Mouse (Mus musculus) neural tube, embryonic 11.5 days (tissue): Measurements from ENCODE around the gene Dync2li1. TPM values are rescaled to one million over a fixed set of nuclear protein-coding genes. Genes with fewer than 3 reads are reported as not detected.

Source experiments
- ATAC-seq: fragments of 200-750 bp; cut with Nextera tagmentation; 2 replicates; pipeline ENCODE4 v1.8.0; 2017; ENCODE audit warnings: moderate number of reproducible peaks, mild to moderate bottlenecking, moderate TSS enrichment, moderate library complexity; ENCODE audit not compliant: insufficient read depth, low FRiP score, low TSS enrichment
- DNase-seq: peaks from one replicate; pipeline ENCODE4 v3.0.0-alpha.2; 2015; ENCODE audit warnings: low spot score
- H3K27ac ChIP-seq: fragments of 300-500 bp; sonication (generic); 2 replicates; pipeline ENCODE4 v1.5.1; 2014; ENCODE audit warnings: low read depth, mild to moderate bottlenecking, low read length
- H3K27me3 ChIP-seq: fragments of 300-500 bp; sonication (generic); 2 replicates; pipeline ENCODE4 v1.6.1; 2014; ENCODE audit warnings: mild to moderate bottlenecking, low read length, mixed read lengths; ENCODE audit not compliant: control insufficient read depth, insufficient read depth
- H3K36me3 ChIP-seq: fragments of 300-500 bp; sonication (generic); 2 replicates; pipeline ENCODE4 v1.6.1; 2014; ENCODE audit warnings: mild to moderate bottlenecking, low read length, moderate library complexity, mixed read lengths; ENCODE audit not compliant: control insufficient read depth, insufficient read depth
- H3K4me1 ChIP-seq: fragments of 300-500 bp; sonication (generic); 2 replicates; pipeline ENCODE4 v1.6.1; 2014; ENCODE audit warnings: low read length, mixed read lengths; ENCODE audit not compliant: control insufficient read depth, insufficient read depth
- H3K4me2 ChIP-seq: fragments of 300-500 bp; sonication (generic); 2 replicates; pipeline ENCODE4 v1.6.1; 2014; ENCODE audit warnings: low read depth, mild to moderate bottlenecking, moderate library complexity
- H3K4me3 ChIP-seq: fragments of 300-500 bp; sonication (generic); 2 replicates; pipeline ENCODE4 v1.5.1; 2014; ENCODE audit warnings: low read depth, low read length
- H3K9ac ChIP-seq: fragments of 300-500 bp; sonication (generic); 2 replicates; pipeline ENCODE4 v1.6.1; 2014; ENCODE audit warnings: mild to moderate bottlenecking, low read length
- H3K9me3 ChIP-seq: fragments of 300-500 bp; sonication (generic); 2 replicates; pipeline ENCODE4 v1.6.1; 2016; ENCODE audit warnings: low read length; ENCODE audit not compliant: control insufficient read depth
- WGBS: fragments of 180-500 bp; shearing (Covaris S2); extraction: QIAGEN DNeasy Blood & Tissue Kit; methylation state at CpG from one replicate; pipeline ENCODE4 v1.1.7; 2014; 5-methylcytosine and 5-hydroxymethylcytosine counted together
- polyA plus RNA-seq: library from polyadenylated mRNA; unstranded; fragments of >200 nt; fragmentation: Nextera tagmentation; extraction: Ambion mirVana; gene quantifications from 2 replicates; pipeline ENCODE4 v1.2.1, GENCODE M21; 2014

Gene Dync2li1
- polyA plus RNA-seq, 1 experiment from 2014 or later = 29.6 TPM

DNA sequence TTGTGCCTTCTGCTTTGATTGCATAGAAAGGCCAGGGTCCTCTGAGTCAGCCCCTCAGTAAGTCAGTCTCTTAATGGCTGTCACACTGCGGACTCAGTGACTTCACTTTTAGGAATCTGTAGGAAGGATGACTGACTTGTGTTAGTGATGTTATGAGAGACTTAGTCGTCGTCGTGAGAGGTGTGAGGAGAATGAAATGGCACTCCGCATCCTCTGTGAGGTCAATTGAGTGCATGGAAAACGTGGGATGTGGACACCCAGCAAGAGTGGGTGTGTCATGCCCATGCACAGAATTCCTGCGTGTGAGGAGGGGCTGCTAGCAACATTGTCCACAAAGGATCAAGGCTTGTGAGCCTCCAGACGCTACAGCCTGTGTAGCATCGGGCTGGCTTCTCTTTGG, 2.3 kb downstream of the Dync2li1 start:
- DNase-seq (no peak), ATAC-seq (no peak)

DNA sequence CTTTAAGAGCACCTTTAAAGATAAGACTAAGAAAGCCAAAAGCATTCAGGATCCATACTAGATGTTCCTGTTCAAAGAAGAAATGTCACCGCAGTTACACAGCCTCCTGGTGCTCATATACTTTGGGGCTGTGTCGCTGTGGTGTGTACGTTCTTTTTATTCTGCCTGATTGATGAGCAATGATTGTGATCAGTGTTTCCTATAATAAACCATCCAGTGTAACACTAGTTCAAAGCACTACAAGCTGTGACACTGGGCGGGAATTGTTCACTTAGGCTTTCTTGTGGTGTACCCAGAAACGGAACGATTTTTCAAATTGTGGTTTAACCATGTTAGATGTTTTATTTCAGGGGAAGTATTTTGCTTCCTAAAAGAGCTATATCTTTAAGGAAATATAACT, 5.5 kb downstream of the Dync2li1 start:
- Histone ChIP-seq H3K27me3 (no peaks in the 10 kb centered on the region), H3K9ac (no peak overlapping the region), H3K4me3 (no peak overlapping the region), H3K27ac (no peak overlapping the region), H3K4me1 (peaks cover 2% of the 10 kb centered on the region), H3K9me3 (no peaks in the 10 kb centered on the region), H3K36me3 (no peaks in the 10 kb centered on the region), H3K4me2 (no peak overlapping the region)
- WGBS = 86% methylated on average over 6 of the region's 6 CpGs
- ATAC-seq (no peak), DNase-seq (no peak)

More for the DNA sequence above, 2.3 kb downstream of the Dync2li1 start:
- Histone ChIP-seq H3K4me3 (no peak overlapping the region), H3K4me2 (no peak overlapping the region), H3K27ac (no peak overlapping the region), H3K4me1 (peaks cover 4% of the 10 kb centered on the region), H3K27me3 (no peaks in the 10 kb centered on the region), H3K9ac (no peak overlapping the region), H3K9me3 (no peaks in the 10 kb centered on the region), H3K36me3 (no peaks in the 10 kb centered on the region)
- WGBS = 89% methylated on average over 9 of the region's 9 CpGs

DNA sequence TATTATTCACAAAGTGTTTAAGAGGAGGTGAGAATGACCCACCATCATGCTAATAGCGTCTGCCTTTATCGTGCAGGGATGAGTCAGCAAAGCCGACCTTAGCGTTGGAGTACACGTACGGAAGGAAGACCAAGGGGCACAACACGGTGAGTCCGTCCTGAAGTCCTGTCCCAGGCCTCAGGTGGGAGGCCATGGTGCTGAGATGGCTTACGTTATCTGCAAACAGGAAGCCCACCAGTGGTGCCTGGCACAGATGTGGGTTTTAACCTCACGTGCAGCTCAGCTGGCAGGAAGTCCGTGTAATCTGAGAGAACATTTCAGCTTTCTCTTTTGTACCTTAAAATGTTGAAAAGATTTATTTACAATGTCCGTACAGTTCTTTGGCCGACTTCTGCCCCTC, 7.1 kb downstream of the Dync2li1 start:
- Histone ChIP-seq H3K27me3 (no peaks in the 10 kb centered on the region), H3K4me2 (no peak overlapping the region), H3K36me3 (no peaks in the 10 kb centered on the region), H3K4me1 (no peaks in the 10 kb centered on the region), H3K4me3 (no peak overlapping the region), H3K27ac (no peak overlapping the region), H3K9me3 (no peaks in the 10 kb centered on the region), H3K9ac (no peak overlapping the region)
- WGBS = 80% methylated on average over 13 of the region's 13 CpGs
- ATAC-seq (no peak), DNase-seq (no peak)

DNA sequence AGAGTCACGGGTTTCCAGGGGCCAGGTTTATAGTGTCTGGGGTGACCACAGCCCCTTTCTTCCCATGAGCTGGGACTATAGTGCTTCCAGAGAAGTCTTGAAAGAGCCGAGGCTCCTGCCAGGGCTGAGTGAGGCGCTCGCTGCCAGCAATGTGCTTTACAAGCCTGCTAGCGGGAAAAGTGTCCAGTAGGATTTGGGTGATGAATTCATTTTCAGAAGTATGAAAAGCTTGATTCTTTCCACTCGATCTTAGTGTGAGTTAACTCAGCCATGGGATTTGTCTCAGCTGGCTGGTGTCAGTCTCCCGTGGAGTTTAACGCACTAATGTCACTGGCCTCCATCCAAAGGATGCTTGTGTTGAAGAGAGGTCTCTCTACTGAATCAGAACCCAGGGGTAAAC, 10.0 kb downstream of the Dync2li1 start:
- Histone ChIP-seq H3K9ac (no peak overlapping the region), H3K36me3 (no peaks in the 10 kb centered on the region), H3K9me3 (no peaks in the 10 kb centered on the region), H3K4me3 (no peak overlapping the region), H3K4me2 (no peak overlapping the region), H3K4me1 (no peaks in the 10 kb centered on the region), H3K27me3 (no peaks in the 10 kb centered on the region), H3K27ac (no peak overlapping the region)
- DNase-seq (no peak), ATAC-seq (no peak)
- 63% methylated on average over 8 of the region's 8 CpGs for WGBS

DNA sequence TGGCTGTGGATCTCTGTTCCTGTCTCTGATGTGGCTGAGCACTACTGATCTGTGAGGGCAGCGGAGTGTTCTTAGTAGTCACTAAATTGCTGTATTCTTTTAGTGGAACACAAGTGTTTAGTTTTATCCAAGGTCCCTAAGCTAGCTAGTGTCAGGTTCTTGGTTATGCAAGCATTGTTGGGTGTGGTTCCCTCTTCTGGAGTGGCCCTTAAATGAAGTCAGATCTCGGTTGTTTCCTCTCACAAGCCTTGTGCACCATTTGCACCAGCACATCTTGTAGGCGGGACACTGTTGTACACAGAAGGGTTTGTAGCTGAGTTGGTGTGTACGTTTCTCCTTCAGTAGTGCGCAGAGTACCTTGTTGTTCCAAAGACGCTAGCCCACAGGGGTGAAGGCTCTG, 11.7 kb downstream of the Dync2li1 start:
- Histone ChIP-seq H3K27ac (no peak overlapping the region), H3K4me3 (no peak overlapping the region), H3K9ac (no peak overlapping the region), H3K4me1 (no peaks in the 10 kb centered on the region; the same call in 1 of the 2 replicates), H3K36me3 (no peaks in the 10 kb centered on the region), H3K4me2 (no peak overlapping the region), H3K9me3 (no peaks in the 10 kb centered on the region), H3K27me3 (no peaks in the 10 kb centered on the region)
- DNase-seq = no peak
- no peak for ATAC-seq
- WGBS = 92% methylated on average over 6 of the region's 6 CpGs

DNA sequence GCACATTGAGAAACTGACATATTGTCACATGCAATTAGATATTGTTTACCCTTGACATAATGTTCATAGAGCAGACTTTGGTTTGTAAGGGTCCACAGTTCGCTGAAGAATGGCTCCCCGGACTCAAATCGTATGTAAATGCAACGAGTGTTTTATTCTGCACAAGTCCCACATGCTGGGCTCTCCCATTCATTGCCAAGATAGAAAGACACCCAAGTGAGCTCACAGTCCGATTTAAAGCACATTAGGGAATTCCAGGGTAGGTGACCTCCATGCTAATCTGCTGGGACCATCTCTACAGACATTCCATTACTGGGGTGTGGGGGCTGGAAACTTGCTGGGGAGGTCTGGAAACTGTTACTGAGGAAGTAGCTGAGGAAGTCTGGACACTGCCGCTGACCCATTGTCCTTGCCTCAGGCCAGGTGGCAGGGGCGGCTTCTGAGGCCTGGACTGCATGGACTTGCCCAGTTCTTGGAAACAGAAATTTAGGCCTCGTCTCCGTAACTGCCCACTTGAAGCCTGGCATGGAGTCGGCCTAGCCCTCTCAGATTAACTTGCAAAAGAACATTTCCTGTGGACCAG, 13.6 kb downstream of the Dync2li1 start:
- Histone ChIP-seq H3K4me1 (peaks cover 3% of the 10 kb centered on the region; the same call in 1 of the 2 replicates), H3K4me2 (no peak overlapping the region), H3K27ac (no peak overlapping the region), H3K4me3 (no peak overlapping the region), H3K9me3 (no peaks in the 10 kb centered on the region), H3K27me3 (no peaks in the 10 kb centered on the region), H3K9ac (no peak overlapping the region), H3K36me3 (no peaks in the 10 kb centered on the region)
- DNase-seq = no peak
- no peak for ATAC-seq
- 77% methylated on average over 10 of the region's 10 CpGs for WGBS

DNA sequence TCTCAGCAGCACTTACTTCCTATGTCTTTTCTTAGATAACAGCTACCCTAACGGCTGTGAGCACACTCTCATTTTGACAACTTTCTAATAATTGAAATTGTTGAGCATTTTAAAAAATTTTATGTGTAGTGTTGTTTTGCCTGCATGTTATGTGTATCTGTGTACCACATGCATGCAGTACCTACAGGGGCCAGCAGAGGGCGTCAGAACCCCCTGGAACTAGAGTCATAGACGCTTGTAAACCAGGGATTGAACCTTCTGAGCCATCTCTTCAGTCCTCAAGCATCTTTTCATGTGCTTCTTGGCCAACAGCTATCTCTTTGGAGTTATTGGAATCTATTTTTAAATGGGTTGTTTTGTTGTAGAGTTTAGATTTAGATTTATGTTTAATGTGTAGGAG, 15.6 kb downstream of the Dync2li1 start:
- Histone ChIP-seq H3K4me1 (peaks cover 6% of the 10 kb centered on the region; the same call in 1 of the 2 replicates), H3K4me3 (no peak overlapping the region), H3K4me2 (no peak overlapping the region), H3K36me3 (no peaks in the 10 kb centered on the region), H3K27me3 (no peaks in the 10 kb centered on the region), H3K9ac (no peak overlapping the region), H3K9me3 (no peaks in the 10 kb centered on the region), H3K27ac (no peak overlapping the region)
- 33% methylated on average over 3 of the region's 3 CpGs for WGBS
- no peak for ATAC-seq
- DNase-seq = no peak

DNA sequence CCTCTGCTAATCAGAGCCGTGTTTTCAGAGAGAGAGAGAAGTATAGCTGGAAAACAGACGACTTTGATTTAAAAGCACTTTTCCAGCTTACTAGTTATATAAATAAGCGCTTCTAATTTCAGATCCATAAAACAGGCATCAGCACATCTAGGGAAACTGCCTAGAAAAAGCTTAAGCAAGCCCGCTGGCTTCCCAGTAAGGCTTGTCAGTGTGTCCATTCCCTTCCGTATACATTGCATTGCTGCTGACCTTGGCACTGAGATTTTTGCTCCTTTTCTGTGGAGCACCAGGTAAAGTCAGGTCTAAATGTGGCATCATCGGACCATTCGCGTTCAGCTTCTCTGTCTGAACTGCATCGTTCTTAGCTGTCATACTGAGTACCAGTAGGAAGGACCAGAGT, 16.0 kb downstream of the Dync2li1 start:
- ATAC-seq (no peak), DNase-seq (no peak)
- no peak overlapping the region for H3K27ac ChIP-seq
- no peaks in the 10 kb centered on the region for H3K9me3 ChIP-seq
- no peak overlapping the region for H3K4me3 ChIP-seq
- H3K27me3 ChIP-seq = no peaks in the 10 kb centered on the region
- no peaks in the 10 kb centered on the region for H3K36me3 ChIP-seq
- peaks cover 6% of the 10 kb centered on the region; the same call in 1 of the 2 replicates for H3K4me1 ChIP-seq
- H3K4me2 ChIP-seq = no peak overlapping the region
- no peak overlapping the region for H3K9ac ChIP-seq
- WGBS = 93% methylated on average over 9 of the region's 9 CpGs

DNA sequence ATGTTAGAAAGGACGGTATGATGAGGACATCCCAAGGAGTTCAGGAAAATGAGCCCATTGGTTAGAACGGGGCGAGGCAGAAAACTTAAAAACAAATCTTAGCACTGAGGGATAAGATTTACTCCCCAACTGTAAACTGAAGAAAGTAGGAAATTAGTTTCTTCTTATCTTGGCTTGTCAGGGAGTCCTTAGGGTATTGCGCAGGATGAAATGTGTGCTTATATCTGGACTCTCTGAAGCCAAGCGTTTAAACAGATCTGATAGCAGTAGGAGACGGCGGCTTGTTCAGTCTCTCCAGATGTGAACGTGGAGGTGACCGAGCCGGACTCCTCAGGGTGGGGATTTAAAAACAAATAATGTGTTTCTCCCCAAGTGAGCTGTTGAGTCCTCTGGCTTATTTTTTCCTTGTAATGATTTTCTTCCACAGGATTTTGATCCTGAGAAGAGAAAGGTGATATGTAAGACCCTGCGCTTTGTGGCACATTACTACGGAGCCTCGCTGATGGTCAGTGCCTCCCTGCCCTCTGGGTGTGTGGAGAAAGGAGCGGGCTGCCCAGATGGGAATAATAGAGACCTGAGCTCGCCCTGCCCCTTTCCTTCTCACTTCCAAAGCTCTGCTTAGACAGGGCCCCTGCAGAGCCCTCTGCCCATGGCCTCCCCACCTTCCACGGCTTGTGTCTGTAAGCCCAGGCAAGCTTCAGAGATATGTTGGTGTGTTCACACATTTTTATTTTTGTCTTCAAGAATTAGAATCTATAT, 18.2 kb downstream of the Dync2li1 start:
- Histone ChIP-seq H3K27ac (no peak overlapping the region), H3K4me3 (no peak overlapping the region), H3K4me1 (peaks cover 6% of the 10 kb centered on the region; the same call in 1 of the 2 replicates), H3K4me2 (no peak overlapping the region), H3K36me3 (no peaks in the 10 kb centered on the region), H3K9ac (no peak overlapping the region), H3K9me3 (no peaks in the 10 kb centered on the region), H3K27me3 (no peaks in the 10 kb centered on the region)
- WGBS = 54% methylated on average over 16 of the region's 16 CpGs
- DNase-seq (no peak), ATAC-seq (no peak)
